Mouse (Mus musculus): Measurements from ENCODE around the gene Ptprn2.
A peak's percentile ranks its signal among the peaks of the same experiment; 100 is the strongest.

Ptprn2 gene

DNA sequence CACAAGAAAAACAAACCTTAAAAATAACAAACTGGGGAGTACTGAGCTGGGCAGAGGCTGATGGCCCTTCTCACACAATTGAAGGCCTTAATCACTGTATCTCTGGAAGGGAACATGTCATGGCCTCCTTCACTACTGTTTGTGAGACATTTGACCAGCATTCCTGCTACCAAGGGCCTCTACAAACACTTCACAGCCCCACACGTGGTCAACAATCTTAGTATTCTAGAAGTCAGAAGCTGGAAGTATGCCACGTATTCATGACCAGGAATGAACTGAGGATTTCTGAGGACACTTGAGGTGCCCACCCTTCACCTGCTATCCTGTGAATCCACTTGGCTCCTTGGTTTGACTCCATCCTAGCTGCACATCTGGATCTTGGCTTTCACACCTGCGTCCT lies 302.8 kb downstream of the Ptprn2 start:
- DNase-seq = no peak

- no peak for DNase-seq
Measured at GRCm38 (mm10) chr12:116803331-116803730, 317.8 kb downstream of the Ptprn2 start.

GRCm38 (mm10) chr12:116804712-116805111 lies 319.2 kb downstream of the Ptprn2 start:
- peak; percentile 22 for DNase-seq

DNA sequence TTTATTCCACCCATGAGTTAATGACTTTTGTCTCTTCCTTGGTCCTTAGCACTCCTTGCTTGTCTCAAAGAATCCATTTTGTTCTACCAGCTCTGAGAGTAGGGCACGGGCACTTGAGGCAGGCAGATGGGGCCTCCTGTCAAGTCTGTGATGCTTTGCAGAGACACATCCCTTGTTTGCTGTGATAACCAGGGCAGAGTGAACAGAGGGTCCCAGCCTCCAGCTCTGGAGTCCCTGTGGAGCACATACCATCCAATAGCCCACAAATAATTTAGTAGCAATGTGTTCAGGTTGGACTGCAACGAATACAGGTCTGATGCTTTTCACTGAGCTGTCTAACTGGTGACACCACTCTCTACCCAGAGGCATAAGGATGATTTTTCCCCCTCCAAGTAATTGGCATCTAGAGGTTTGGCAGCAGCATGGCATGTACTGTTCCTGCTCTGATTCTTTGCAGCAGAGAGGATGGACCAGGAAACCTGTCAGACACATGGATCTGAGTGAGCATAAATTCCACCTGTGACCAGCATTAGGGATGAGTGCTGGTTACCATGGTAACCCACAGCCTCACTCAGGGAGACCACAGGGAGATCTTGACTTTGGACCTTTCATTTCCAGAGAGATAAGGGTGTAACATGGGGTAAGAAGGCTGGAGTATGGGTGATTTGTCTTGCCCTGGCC lies 319.7 kb downstream of the Ptprn2 start:
- peak; percentile 8 for DNase-seq

DNA sequence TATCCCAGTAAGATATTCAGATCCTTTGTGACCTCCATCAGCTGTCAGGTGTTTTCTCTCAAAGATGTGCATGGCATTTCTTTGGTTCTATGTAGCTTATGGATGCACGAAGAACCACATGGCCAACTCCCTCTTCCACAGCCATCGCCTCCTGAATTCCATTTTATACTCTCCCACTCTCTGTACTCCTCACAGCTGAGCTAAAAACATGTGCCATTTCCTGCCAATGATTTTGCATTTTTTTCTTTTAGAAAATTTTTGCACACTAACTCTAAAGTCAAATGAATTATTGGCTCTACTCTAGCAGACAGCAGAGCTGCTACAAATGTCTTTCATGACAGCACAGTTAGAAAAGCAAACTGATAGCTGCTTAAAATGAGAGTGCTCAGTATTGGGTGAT lies 320.6 kb downstream of the Ptprn2 start:
- no peak for DNase-seq

DNA sequence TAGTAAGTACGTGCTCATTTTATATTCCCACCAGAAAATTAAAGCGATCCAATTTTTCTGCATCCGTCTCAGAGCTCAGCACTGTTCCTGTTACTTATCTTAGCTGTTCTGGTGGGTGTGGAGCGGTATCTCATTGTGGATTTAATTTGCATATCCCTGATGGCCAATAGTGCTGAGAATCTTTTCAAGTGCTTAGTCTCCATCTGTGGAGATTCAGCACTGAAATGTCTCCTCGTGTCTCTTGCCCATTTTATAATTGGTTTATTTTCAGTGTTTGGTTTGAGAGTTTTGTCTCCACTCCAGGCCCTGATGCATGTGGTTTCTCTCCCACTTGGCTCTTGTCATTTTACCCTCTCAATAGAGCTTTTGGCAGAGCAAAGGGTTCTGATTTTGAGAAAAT lies 327.5 kb downstream of the Ptprn2 start:
- DNase-seq = no peak

DNA sequence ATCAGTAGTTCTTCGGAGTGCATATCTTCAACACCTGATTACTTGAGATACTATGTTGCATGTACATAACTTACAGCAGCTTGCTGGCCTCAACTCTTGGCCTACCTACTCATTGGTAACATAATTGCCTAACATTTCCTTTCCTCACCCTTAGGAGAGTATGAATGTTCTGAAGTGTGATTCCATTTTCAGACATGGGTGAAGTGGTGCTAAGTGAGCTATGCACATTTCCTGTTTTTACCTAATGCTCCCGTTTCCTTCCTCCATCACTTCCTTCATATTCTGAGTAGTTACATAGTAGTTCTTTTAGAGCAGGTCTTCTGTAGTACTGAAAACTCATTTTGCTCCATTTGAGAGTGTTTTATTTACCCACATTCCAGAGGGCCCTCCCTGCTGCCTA lies 334.3 kb downstream of the Ptprn2 start:
- no peak for DNase-seq

- DNase-seq = no peak
Measured at GRCm38 (mm10) chr12:116823341-116823740, 337.8 kb downstream of the Ptprn2 start.

- no peak for DNase-seq
Measured at GRCm38 (mm10) chr12:116827748-116828147, 342.2 kb downstream of the Ptprn2 start.

GRCm38 (mm10) chr12:116838611-116839192 lies 353.2 kb downstream of the Ptprn2 start:
- no peak for DNase-seq

GRCm38 (mm10) chr12:116842723-116843272 lies 357.3 kb downstream of the Ptprn2 start:
- no peak for DNase-seq

DNA sequence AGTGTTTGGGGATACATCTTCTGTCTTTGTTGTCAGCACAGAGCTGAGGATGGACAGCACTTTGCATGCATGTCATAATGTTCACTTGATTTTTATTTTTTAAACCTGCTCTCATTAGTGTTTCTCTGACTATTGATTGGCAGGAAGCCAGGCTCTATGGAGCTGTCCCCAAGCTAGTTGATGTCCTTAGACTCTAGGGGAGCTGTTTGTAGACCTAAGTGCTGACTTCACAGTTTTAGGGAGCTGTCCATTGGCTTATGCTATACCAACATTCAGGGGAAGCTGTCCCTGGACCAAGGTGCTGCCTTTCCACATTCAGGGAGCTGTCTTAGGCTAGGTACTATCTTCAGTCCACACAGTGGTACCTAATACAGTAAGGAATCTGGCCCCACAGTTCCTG lies 360.7 kb downstream of the Ptprn2 start:
- DNase-seq = no peak

DNA sequence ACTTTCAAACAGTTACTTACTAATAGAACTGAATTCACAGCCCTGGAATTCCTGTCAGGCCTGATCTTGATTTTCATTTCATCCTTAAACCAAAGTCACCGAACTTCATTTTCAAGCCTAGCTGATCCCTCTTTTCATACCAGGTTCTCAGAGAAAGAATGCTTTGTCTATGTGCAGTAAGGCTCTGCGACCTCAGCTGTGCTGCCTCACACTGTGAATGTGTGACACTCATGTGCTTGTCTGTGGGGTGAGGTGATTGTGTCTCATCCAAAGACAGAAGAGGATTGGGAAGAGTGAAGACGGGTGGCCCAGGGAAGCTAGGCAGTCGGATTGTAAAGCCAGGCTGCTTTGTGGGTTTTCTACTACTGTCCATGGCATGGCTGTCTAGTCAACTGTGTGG lies 361.5 kb downstream of the Ptprn2 start:
- DNase-seq = no peak

DNA sequence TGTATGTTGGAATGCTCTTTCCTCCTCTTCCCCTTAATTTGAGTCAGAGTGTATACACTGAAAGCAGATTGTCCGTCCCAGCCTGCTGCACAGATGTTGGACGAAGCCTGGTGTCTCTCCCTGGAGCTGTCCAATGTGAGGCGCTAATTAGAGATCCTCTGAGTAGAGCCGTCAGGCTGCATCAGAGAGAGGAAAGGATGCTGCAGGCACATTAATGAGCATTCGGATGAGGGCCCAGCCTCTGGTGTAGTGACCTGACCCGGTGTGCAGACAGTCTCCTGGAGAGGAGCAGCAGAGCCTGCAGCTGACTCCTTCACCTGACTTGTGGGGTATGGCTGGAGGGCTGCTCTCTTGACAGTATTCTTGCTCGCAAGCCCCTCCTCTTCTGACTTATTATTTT lies 370.8 kb downstream of the Ptprn2 start:
- DNase-seq = no peak

DNA sequence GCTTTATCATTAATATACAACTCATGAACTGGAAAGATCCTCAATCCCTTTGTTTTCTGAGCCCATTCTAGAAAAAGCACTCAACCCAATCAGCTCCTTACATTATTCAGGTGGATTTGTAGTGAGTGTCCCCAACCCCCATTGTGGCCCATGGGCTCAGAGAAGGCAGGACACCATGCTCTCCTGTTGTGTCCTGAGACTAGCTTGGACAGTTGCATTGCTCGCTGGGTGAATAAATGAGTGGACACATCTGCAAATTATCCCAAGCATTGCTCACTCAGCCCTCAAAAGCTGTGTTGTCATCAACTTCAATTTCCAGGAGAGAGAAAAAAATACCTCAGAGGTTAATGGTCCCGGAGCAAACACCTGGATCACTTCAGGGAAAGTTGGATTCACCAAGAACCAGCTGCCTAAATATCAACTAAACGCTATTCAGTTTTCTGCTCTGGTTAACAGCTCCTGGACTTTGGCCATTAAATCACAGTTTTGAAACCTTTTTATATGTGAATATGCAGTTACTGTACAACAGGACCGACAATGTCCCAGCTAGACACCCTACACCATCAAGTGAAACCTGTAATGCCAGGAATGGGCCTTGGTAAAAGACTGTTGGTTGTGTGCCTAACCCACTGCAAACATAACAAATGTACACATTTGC lies 376.0 kb downstream of the Ptprn2 start:
- DNase-seq = no peak

DNA sequence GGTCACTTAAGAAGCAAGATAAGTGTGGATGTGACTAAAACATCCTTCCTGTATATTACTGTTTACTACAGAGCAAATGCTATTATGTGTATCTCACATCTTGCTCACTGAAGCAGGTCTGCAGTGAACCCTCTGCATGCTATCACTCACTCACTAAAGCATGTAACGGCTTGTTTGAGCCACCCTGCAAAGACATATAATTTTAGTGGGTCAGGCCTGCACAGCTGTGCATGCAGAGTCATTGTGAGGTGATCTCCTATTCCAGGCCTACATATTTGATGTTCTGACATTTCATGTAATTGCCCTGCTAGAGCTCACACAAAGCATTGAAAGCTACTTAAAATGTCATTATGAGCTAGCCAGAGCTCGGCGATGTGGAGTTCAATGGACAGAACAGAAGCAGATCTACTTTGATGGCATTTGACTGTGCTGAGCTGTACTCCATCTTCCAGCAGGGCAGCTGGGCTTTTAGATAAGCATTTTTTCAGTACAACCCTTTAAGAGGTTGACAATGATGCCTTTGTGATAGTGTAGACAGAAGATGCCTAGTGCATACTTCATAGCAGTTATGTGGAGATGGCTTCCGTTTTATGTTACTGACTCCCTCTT lies 377.9 kb downstream of the Ptprn2 start:
- no peak for DNase-seq

DNA sequence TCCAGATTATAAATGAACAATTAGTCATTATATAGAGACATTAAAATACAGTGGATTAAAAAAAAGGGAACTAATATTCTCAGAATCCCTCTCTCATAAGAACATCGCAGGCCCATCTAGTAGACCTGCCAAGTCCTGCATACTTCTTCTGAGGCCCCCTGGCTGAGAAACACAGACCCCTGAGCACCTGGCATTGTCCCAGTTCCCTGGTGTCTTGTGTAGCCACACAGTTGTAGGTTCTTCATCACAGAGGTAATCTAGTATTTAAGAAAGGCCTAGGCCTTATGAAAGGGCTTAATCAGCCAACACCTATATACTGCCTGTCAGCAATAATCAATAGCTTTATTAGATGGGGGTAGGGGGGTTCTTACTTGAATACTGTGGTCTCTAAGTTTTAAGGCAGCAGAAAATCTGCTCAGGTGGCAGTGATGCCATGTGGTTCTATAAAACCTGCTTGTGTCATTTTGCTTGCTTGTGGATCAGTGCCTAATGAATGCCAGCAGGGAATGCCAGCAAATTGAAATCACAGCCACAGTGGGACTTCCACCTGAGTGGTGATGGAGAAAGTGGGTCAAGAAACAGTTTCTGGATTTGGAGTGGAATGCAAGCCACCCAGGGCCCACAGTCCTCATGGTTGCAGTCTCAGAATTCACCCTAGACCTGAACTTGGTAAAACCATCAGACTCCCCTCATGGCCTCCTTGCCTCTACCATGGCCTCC lies 388.5 kb downstream of the Ptprn2 start:
- peak; percentile 83 for DNase-seq

DNA sequence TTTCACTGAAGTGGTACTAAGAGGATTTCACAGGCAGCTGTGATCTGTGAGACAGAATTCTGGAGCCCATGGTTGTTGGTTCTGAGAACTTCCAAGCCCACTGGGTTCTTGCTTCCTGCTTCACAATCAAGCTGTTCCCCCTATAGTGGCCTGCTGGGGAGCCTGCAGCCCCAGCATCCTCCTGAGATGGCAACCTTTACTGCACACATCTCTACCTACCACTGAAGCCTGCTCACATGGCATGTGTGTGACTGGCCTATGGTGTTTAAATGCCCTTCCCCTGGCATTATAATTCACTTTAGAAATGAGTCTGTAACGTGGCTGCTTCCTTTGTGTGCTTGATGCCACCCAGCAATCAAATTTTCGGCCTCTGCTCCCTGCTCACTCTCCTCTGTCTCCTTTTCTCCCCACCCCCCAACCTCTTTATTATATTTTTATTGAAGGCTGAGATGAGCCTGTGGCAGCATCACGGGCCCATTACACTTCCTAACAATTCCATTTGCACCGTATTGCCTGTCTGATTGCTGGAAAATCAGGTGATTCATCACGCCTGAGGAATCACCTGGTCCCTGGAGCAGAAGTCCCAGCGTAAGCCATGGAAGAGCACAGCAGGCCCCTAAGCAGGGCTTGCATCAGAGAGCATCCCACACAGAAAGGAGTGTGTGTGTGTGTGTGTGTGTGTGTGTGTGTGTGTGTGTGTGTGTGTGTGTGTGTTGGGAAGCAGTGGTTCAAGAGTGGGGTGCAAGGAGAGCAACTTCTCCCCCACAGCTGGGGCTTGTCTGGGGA lies 402.2 kb downstream of the Ptprn2 start:
- DNase-seq = no peak

- DNase-seq = no peak
Measured at GRCm38 (mm10) chr12:116888856-116889255, 403.3 kb downstream of the Ptprn2 start.

DNA sequence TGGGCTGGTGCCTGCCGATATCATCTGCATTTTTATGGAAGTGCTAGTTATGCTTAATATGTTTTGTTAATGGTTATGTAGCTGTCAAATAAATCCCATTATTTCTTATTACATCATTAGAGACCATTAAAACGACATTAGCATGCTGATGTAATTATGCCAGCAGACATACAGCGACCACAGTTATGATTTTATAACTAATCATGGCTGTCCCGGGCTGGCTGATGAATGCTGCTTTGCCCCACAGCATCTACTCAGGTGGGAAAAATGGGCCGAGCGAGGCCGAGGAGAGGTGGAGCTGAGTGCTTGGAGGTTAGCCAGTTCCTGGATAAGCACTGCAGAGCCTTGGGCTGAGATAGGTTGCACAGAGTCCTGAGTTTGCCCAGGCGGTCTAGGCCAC lies 407.1 kb downstream of the Ptprn2 start:
- no peak for DNase-seq

- DNase-seq = no peak
Measured at GRCm38 (mm10) chr12:116896651-116897050, 411.1 kb downstream of the Ptprn2 start.

- DNase-seq = no peak
Measured at GRCm38 (mm10) chr12:116901773-116902172, 416.3 kb downstream of the Ptprn2 start.
